Mouse (Mus musculus) ES-Bruce4 (cell line): Measurements from ENCODE around the gene Sgip1. TPM values are rescaled to one million over a fixed set of nuclear protein-coding genes. Genes with fewer than 3 reads are reported as not detected.

ENCODE experiments used
- H3K27ac ChIP-seq: 2 replicates; pipeline ENCODE4 v1.5.1; 2012; ENCODE audit warnings: low read length, inconsistent platforms; ENCODE audit not compliant: insufficient read depth
- H3K27me3 ChIP-seq: 2 replicates; pipeline ENCODE4 v1.6.1; 2012; ENCODE audit warnings: mild to moderate bottlenecking, low read length, inconsistent platforms; ENCODE audit not compliant: control insufficient read depth, poor library complexity, insufficient read depth, severe bottlenecking
- H3K36me3 ChIP-seq: 2 replicates; pipeline ENCODE4 v1.6.1; 2012; ENCODE audit warnings: inconsistent platforms, mild to moderate bottlenecking, low read length, moderate library complexity; ENCODE audit not compliant: control insufficient read depth, poor library complexity, insufficient read depth, severe bottlenecking
- H3K4me1 ChIP-seq: one replicate; pipeline ENCODE4 v1.8.1; 2011; ENCODE audit warnings: low read length; ENCODE audit not compliant: control insufficient read depth, insufficient read depth
- H3K4me3 ChIP-seq: 2 replicates; pipeline ENCODE4 v1.5.1; 2011; ENCODE audit warnings: low read depth, mild to moderate bottlenecking, low read length
- H3K9ac ChIP-seq: 2 replicates; pipeline ENCODE4 v1.6.1; 2012; ENCODE audit warnings: low read depth, mild to moderate bottlenecking, inconsistent platforms; ENCODE audit not compliant: poor library complexity, severe bottlenecking
- H3K9me3 ChIP-seq: replicated peaks from 2 replicates; pipeline ENCODE4 v1.6.1; 2012; ENCODE audit warnings: mild to moderate bottlenecking, low read length, inconsistent platforms; ENCODE audit not compliant: control insufficient read depth, poor library complexity, insufficient read depth, severe bottlenecking
- CTCF ChIP-seq: IDR thresholded peaks from one replicate; pipeline ENCODE4 v1.8.1; 2011; ENCODE audit warnings: low read depth, low read length
- EP300 ChIP-seq: IDR thresholded peaks from 2 replicates; pipeline ENCODE4 v1.6.1; 2011; ENCODE audit warnings: low read depth, low read length; ENCODE audit not compliant: insufficient read depth
- POLR2A ChIP-seq: IDR thresholded peaks from one replicate; pipeline ENCODE4 v1.8.1; 2011; ENCODE audit warnings: low read length; ENCODE audit not compliant: insufficient read depth
- polyA plus RNA-seq: library from polyadenylated mRNA; stranded (reverse); fragments of >200 nt; gene quantifications from 2 replicates; pipeline ENCODE4 v1.2.4, GENCODE M21; 2011; ENCODE audit warnings: low read depth; ENCODE audit not compliant: missing spikeins, insufficient read depth, insufficient read length

Gene Sgip1
- polyA plus RNA-seq, 1 experiment = 2.9 TPM

DNA sequence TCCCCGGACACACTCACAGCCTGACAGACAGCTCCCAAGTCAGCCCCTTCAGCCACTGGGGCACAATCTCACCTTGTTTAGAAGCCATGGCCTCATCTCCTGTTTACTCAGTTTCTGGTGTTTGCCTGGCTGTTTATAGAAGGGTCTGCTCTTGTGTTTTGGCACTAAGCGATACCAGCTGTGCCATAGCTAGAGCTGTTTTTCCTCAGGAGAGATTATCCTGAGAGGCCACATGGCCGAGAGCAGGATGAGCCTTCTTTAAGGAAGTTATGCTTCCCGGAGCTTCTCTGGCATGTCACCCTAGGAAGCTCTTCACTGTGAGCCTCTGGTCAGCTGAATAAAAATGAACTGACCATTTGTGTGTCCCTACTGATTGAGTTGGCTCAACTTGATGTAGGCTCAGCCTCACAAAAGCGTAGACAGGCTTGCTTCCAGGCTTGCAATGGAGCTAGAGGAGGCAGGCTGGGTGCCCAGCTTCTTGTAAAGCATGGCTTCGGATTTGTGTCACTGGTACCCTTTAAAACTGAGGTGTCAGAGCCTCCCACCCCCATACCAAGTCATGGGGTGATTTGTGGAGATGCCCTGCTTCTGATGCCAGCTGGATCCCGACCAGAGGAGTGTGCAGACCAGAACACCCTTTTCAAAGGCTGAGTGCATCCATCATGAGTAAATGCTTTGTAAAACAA is 42.1 kb downstream of the Sgip1 start:
- no peak overlapping the region for H3K27ac ChIP-seq
- H3K36me3 ChIP-seq = no peaks in the 10 kb centered on the region
- H3K4me3 ChIP-seq = no peak overlapping the region
- no peak overlapping the region for H3K9ac ChIP-seq
- H3K27me3 ChIP-seq = no peaks in the 10 kb centered on the region
- no peak for TF ChIP-seq CTCF
- TF ChIP-seq EP300 = no peak
- no peak for TF ChIP-seq POLR2A
- no peaks in the 10 kb centered on the region for H3K9me3 ChIP-seq
- no peaks in the 10 kb centered on the region for H3K4me1 ChIP-seq

DNA sequence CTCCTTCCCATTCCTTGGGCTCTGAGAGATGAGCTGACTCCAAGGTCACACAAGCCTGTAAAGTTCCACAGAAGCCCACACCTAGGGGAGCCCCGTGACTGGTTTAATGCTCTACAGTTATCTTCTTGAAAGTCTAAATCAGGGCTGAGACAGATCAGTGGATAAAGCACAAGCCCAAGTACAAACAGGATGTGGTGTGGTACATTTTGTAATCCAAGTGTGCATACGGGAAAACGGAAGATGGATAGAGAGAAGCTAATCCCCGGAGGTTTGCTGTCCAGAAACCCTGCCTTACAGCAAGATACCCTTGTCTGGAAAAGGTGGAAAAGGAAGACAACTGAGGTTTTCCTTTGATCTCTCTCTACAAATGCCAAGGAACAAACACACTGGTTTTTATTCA is 44.1 kb downstream of the Sgip1 start:
- TF ChIP-seq CTCF (no peak), EP300 (no peak), POLR2A (no peak)
- H3K4me3 ChIP-seq = no peak overlapping the region
- no peaks in the 10 kb centered on the region for H3K27me3 ChIP-seq
- H3K9me3 ChIP-seq = no peaks in the 10 kb centered on the region
- H3K4me1 ChIP-seq = no peaks in the 10 kb centered on the region
- no peak overlapping the region for H3K27ac ChIP-seq
- no peak overlapping the region for H3K9ac ChIP-seq
- H3K36me3 ChIP-seq = no peaks in the 10 kb centered on the region

DNA sequence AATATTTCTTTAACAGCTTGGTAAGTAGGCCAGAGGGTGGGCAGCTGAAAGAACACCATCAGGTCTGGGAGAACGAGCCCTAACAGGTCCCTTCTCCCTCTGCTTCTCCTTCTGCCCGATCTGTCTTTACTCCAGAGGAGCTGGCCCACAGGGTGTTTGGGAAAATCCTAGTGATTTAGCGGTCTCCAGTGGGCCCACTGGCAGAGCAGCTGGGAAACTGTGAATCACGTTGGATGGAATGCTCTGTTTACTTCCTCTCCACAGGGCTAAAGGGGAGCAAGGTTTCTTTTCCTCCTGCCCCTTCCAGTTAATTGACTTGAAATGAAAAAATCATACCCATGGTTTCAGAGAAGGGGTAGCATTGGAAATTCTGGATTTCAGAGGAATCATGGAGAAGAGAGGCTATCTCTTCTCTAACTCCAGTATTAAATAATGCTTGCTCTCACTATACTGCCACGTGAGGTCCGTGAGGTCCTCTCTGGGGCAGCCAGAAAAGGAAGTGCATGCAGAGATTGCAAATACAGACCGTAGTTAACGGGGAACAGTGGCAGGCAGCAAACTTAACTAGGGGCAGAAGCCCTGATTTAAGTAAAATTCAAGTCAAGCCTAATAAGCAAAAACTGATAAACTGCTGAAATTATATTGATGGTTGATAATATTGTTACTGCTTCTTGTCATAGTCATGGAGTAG is 51.1 kb downstream of the Sgip1 start:
- Histone ChIP-seq H3K27ac (no peak overlapping the region), H3K27me3 (no peaks in the 10 kb centered on the region), H3K4me3 (no peak overlapping the region), H3K9ac (no peak overlapping the region), H3K9me3 (no peaks in the 10 kb centered on the region), H3K4me1 (no peaks in the 10 kb centered on the region), H3K36me3 (no peaks in the 10 kb centered on the region)
- TF ChIP-seq POLR2A = no peak
- TF ChIP-seq EP300 = no peak
- no peak for TF ChIP-seq CTCF

DNA sequence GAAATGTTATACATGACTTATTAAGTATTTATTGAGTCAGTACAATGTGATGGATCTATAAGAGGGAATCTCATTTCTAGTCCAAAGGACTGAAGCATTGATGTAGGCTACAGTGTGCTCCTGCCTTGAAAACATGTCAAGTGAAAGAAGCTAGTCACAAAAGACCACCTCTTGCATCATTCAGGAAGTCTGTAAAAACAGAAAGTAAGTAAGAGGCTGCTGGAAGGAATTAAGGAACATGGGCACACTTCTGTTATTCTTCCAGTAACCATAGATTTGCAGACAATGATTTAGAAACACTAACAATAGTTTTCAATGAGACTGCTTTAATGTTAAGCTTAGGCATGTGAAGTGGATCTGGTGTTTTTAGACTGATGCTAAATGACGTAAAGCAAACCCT is 60.4 kb downstream of the Sgip1 start:
- H3K4me3 ChIP-seq = no peak overlapping the region
- H3K9ac ChIP-seq = no peak overlapping the region
- no peaks in the 10 kb centered on the region; the same call in 1 of the 2 replicates for H3K27me3 ChIP-seq
- H3K36me3 ChIP-seq = no peaks in the 10 kb centered on the region
- no peaks in the 10 kb centered on the region for H3K4me1 ChIP-seq
- no peak for TF ChIP-seq EP300
- TF ChIP-seq POLR2A = no peak
- TF ChIP-seq CTCF = no peak
- no peaks in the 10 kb centered on the region for H3K9me3 ChIP-seq
- H3K27ac ChIP-seq = no peak overlapping the region

DNA sequence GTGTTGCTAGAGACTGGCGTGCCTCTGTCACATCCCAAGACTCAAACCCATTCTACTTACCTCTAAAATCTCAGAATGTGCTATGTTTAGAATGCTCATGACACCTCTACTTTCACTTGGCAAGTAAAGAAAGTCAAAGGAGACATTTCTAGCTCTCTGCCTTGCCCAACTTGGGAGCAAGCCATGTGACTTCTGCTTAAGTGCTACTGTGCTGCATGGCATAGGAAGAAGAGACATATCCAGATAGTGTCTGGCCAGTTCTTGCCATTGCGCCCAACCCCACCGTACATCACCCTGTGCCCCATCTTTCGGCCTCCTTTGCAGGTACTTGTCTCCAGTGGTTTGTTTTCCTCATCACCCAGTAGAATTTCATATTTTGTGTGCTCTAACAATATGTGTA is 60.8 kb downstream of the Sgip1 start:
- Histone ChIP-seq H3K4me3 (no peak overlapping the region), H3K9ac (no peak overlapping the region), H3K27me3 (no peaks in the 10 kb centered on the region; the same call in 1 of the 2 replicates), H3K36me3 (no peaks in the 10 kb centered on the region), H3K4me1 (no peaks in the 10 kb centered on the region), H3K9me3 (no peaks in the 10 kb centered on the region), H3K27ac (no peak overlapping the region)
- no peak for TF ChIP-seq POLR2A
- no peak for TF ChIP-seq EP300
- no peak for TF ChIP-seq CTCF

DNA sequence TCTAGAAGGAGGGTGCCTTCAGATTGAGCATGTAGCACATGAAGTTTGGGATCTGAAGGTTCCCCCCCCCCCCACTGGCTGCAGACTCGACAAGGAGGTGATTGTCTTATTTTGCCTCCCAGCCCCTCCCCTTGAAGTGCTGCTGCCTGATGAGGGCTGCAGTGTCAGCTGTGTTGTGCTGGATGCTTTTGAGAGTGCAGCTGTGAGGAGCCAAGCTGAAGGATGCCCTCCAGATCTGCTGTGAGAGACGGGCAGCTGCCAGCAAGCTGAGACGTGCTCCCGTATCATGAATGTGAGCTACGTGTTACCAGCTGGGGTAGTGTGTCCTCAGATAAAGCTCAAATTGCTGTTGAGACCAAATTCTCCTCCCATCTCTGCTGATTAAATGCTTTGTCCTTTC is 63.5 kb downstream of the Sgip1 start:
- Histone ChIP-seq H3K9me3 (no peaks in the 10 kb centered on the region), H3K27me3 (no peaks in the 10 kb centered on the region; the same call in 1 of the 2 replicates), H3K9ac (no peak overlapping the region), H3K36me3 (no peaks in the 10 kb centered on the region), H3K27ac (no peak overlapping the region), H3K4me1 (no peaks in the 10 kb centered on the region), H3K4me3 (no peak overlapping the region)
- TF ChIP-seq CTCF (no peak), POLR2A (no peak), EP300 (no peak)
